Mouse (Mus musculus) hindbrain, embryonic 14.5 days (tissue): ENCODE measurements around the gene Myadm. TPM values are rescaled to one million over a fixed set of nuclear protein-coding genes. Genes with fewer than 3 reads are reported as not detected.
"Not testable (repeated sequence)": the region's sequence is repeated elsewhere in the genome, so short reads cannot be mapped to it uniquely, and the experiment has no call there.

Experiments used
- ATAC-seq: fragments of 200-750 bp; cut with Nextera tagmentation; 2 replicates; pipeline ENCODE4 v1.8.0; 2017; ENCODE audit warnings: moderate number of reproducible peaks, mild to moderate bottlenecking, moderate TSS enrichment, moderate library complexity; ENCODE audit not compliant: low FRiP score
- DNase-seq: peaks from one replicate; pipeline ENCODE4 v3.0.0-alpha.2; 2015; ENCODE audit warnings: low spot score
- H3K27ac ChIP-seq: fragments of 300-500 bp; sonication (generic); 2 replicates; pipeline ENCODE4 v1.5.1; 2014; ENCODE audit warnings: mild to moderate bottlenecking, moderate library complexity
- H3K27me3 ChIP-seq: fragments of 300-500 bp; sonication (generic); 2 replicates; pipeline ENCODE4 v1.6.1; 2014; ENCODE audit warnings: mild to moderate bottlenecking, low read length, mixed read lengths; ENCODE audit not compliant: control insufficient read depth, insufficient read depth
- H3K36me3 ChIP-seq: fragments of 300-500 bp; sonication (generic); replicated peaks from 2 replicates; pipeline ENCODE4 v1.6.1; 2014; ENCODE audit not compliant: control insufficient read depth, insufficient read depth
- H3K4me1 ChIP-seq: fragments of 300-500 bp; sonication (generic); replicated peaks from 2 replicates; pipeline ENCODE4 v1.6.1; 2014; ENCODE audit warnings: antibody characterized with exemption, low read length, mixed read lengths; ENCODE audit not compliant: control insufficient read depth, insufficient read depth
- H3K4me2 ChIP-seq: fragments of 300-500 bp; sonication (generic); replicated peaks from 2 replicates; pipeline ENCODE4 v1.6.1; 2014; ENCODE audit warnings: mild to moderate bottlenecking, moderate library complexity
- H3K4me3 ChIP-seq: fragments of 300-500 bp; sonication (generic); replicated peaks from 2 replicates; pipeline ENCODE4 v1.5.1; 2014; ENCODE audit warnings: mild to moderate bottlenecking, low read length
- H3K9ac ChIP-seq: fragments of 300-500 bp; sonication (generic); 2 replicates; pipeline ENCODE4 v1.6.1; 2014
- H3K9me3 ChIP-seq: fragments of 300-500 bp; sonication (generic); 2 replicates; pipeline ENCODE4 v1.6.1; 2016; ENCODE audit warnings: low read length; ENCODE audit not compliant: control insufficient read depth
- WGBS: fragments of 180-500 bp; shearing (Covaris S2); extraction: QIAGEN DNeasy Blood & Tissue Kit; methylation state at CpG from one replicate; pipeline ENCODE4 v1.1.7; 2014; 5-methylcytosine and 5-hydroxymethylcytosine counted together
- polyA plus RNA-seq: library from polyadenylated mRNA; unstranded; fragments of >200 nt; fragmentation: Nextera tagmentation; extraction: Ambion mirVana; gene quantifications from 2 replicates; pipeline ENCODE4 v1.2.1, GENCODE M21; 2014

Myadm gene
- polyA plus RNA-seq, 1 experiment from 2014 or later, result 40.1 TPM

DNA sequence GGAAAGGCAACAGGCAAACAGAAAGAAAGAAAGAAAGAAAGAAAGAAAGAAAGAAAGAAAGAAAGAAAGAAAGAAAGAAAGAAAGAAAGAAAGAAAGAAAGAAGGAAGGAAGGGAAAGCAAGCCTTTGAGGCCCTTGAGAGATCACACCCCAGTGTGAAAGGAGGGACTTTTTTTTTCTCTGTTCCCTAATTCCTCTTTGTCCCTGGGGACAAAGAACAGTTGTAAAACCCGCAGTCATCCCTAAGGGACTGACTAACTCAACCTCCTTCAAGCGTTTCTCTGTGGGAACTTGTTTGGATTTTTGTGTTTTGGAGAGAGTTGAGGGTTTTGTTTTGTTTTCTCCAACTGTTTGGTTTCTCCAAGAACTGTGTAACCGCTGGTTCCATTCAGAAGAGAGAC lies 20.6 kb upstream of the Myadm start:
- Histone ChIP-seq H3K4me2 (no peak overlapping the region), H3K36me3 (no peaks in the 10 kb centered on the region), H3K27me3 (no peaks in the 10 kb centered on the region), H3K4me1 (no peaks in the 10 kb centered on the region), H3K9me3 (no peaks in the 10 kb centered on the region), H3K4me3 (no peak overlapping the region), H3K9ac (no peak overlapping the region), H3K27ac (no peak overlapping the region)
- DNase-seq (no peak), ATAC-seq (no peak)
- 11% methylated on average over 3 of the region's 3 CpGs for WGBS

GRCm38 (mm10) chr7:3272206-3272605 lies 16.7 kb upstream of the Myadm start:
- Histone ChIP-seq H3K9me3 (no peaks in the 10 kb centered on the region), H3K4me1 (no peaks in the 10 kb centered on the region), H3K9ac (no peak overlapping the region), H3K27me3 (no peaks in the 10 kb centered on the region), H3K36me3 (no peaks in the 10 kb centered on the region), H3K4me3 (no peak overlapping the region), H3K27ac (no peak overlapping the region), H3K4me2 (no peak overlapping the region)
- 90% methylated on average over 9 of the region's 9 CpGs for WGBS
- ATAC-seq (no peak), DNase-seq (no peak)

GRCm38 (mm10) chr7:3275455-3276170 lies 13.3 kb upstream of the Myadm start:
- no peaks in the 10 kb centered on the region for H3K27me3 ChIP-seq
- ATAC-seq (no peak), DNase-seq (no peak)
- H3K4me3 ChIP-seq, result no peak overlapping the region
- H3K4me1 ChIP-seq, result no peaks in the 10 kb centered on the region
- no peaks in the 10 kb centered on the region for H3K36me3 ChIP-seq
- no peaks in the 10 kb centered on the region for H3K9me3 ChIP-seq
- WGBS, result 63% methylated on average over 6 of the region's 6 CpGs
- no peak overlapping the region for H3K9ac ChIP-seq
- no peak overlapping the region for H3K4me2 ChIP-seq
- H3K27ac ChIP-seq, result no peak overlapping the region

GRCm38 (mm10) chr7:3276781-3277180 lies 12.1 kb upstream of the Myadm start:
- H3K9ac ChIP-seq, DNase-seq, H3K27ac ChIP-seq, H3K4me1 ChIP-seq, H3K4me2 ChIP-seq, H3K27me3 ChIP-seq, H3K9me3 ChIP-seq, ATAC-seq, H3K4me3 ChIP-seq, H3K36me3 ChIP-seq: not testable (repeated sequence)
- WGBS, result 70% methylated on average over 4 of the region's 4 CpGs

- Histone ChIP-seq H3K9ac (no peak overlapping the region), H3K4me3 (no peak overlapping the region), H3K9me3 (no peaks in the 10 kb centered on the region), H3K27ac (no peak overlapping the region), H3K27me3 (no peaks in the 10 kb centered on the region), H3K4me1 (no peaks in the 10 kb centered on the region), H3K36me3 (no peaks in the 10 kb centered on the region), H3K4me2 (no peak overlapping the region)
- no peak for DNase-seq
- 72% methylated on average over 5 of the region's 5 CpGs for WGBS
- ATAC-seq, result no peak
Observed at GRCm38 (mm10) chr7:3280080-3280653, 8.7 kb upstream of the Myadm start.

GRCm38 (mm10) chr7:3280654-3281153 lies 8.2 kb upstream of the Myadm start:
- Histone ChIP-seq H3K9ac (no peak overlapping the region), H3K27me3 (no peaks in the 10 kb centered on the region), H3K9me3 (no peaks in the 10 kb centered on the region), H3K4me2 (no peak overlapping the region), H3K4me3 (no peak overlapping the region), H3K4me1 (no peaks in the 10 kb centered on the region), H3K27ac (no peak overlapping the region), H3K36me3 (no peaks in the 10 kb centered on the region)
- DNase-seq (no peak), ATAC-seq (no peak)
- WGBS, result 55% methylated on average over 8 of the region's 8 CpGs

GRCm38 (mm10) chr7:3281741-3282140 lies 7.1 kb upstream of the Myadm start:
- no peaks in the 10 kb centered on the region for H3K4me1 ChIP-seq
- no peaks in the 10 kb centered on the region for H3K27me3 ChIP-seq
- H3K4me3 ChIP-seq, result no peak overlapping the region
- no peak overlapping the region for H3K27ac ChIP-seq
- ATAC-seq (no peak), DNase-seq (no peak)
- no peak overlapping the region for H3K4me2 ChIP-seq
- WGBS, result 88% methylated on average over 6 of the region's 6 CpGs
- no peak overlapping the region for H3K9ac ChIP-seq
- H3K36me3 ChIP-seq, result no peaks in the 10 kb centered on the region
- H3K9me3 ChIP-seq, result no peaks in the 10 kb centered on the region

DNA sequence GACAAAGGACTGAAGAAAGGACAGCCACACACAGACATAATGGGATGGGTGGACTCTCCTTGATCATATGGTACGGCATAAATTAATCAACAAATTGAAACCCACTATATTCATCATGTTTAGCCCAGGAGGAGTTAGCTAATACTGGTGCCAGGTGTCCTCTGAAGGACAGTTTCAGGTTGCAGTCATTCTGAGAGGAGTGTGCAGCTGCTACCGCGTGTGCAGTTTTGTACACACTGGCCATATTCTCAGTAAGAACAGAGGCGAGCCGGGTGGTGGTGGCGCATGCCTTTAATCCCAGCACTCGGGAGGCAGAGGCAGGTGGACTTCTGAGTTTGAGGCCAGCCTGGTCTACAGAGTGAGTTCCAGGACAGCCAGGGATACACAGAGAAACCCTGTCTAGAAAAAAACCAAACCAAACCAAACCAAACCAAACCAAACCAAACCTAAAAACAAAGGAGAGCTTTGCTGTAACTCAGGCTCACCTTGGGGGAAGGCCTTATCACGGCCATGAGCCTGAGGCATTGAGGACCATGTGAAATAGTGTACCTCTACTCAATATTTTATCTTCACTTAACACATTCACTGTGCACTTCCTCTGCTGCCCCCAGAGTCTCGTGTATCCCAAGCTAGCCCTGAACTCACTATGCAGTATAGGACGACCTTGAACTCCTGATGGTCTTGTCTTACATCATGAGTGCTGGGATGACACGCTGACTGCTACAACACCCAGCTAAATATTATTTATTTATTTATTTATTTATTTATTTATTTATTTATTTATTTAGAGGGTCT lies 5.6 kb upstream of the Myadm start:
- DNase-seq (no peak), ATAC-seq (no peak)
- Histone ChIP-seq H3K36me3 (no peaks in the 10 kb centered on the region), H3K9ac (no peak overlapping the region), H3K27ac (no peak overlapping the region), H3K4me3 (no peak overlapping the region), H3K9me3 (no peaks in the 10 kb centered on the region), H3K27me3 (no peaks in the 10 kb centered on the region), H3K4me1 (no peaks in the 10 kb centered on the region), H3K4me2 (no peak overlapping the region)
- WGBS, result 91% methylated on average over 11 of the region's 11 CpGs

DNA sequence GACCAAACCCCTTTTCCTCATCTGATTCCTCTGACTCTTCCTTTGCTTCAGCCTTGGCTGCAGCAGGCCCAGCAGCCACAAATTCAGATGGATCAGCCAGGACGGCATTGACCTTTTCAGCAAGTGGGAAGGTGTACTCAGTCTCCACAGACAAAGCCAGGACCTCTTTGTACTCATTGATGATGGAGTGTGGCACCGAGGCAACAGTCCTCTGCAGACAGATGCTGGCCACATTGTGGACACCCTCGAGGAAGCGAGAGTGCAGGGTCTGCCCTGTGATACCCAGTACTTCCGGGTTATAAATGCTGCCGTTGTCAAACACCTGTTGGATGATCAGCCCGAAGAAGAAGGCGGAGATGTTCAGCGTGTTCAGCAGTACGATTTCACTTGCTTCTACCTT lies 4.3 kb upstream of the Myadm start:
- Histone ChIP-seq H3K36me3 (no peaks in the 10 kb centered on the region), H3K9me3 (no peaks in the 10 kb centered on the region), H3K4me3 (no peak overlapping the region), H3K9ac (no peak overlapping the region), H3K27me3 (no peaks in the 10 kb centered on the region), H3K4me1 (no peaks in the 10 kb centered on the region), H3K4me2 (no peak overlapping the region), H3K27ac (no peak overlapping the region)
- no peak for DNase-seq
- 86% methylated on average over 10 of the region's 10 CpGs for WGBS
- ATAC-seq, result no peak
